Mouse (Mus musculus) liver, adult (tissue): ENCODE measurements around the gene Mef2a.

Experiments
- GATA4 ChIP-seq: IDR thresholded peaks from 2 replicates; pipeline ENCODE4 v1.6.1; 2014; ENCODE audit warnings: mild to moderate bottlenecking, low read length; ENCODE audit not compliant: insufficient replicate concordance

Gene Mef2a

GRCm38 (mm10) chr7:67234797-67235196 is 137.9 kb downstream of the Mef2a start:
- TF ChIP-seq GATA4 = no peak

DNA sequence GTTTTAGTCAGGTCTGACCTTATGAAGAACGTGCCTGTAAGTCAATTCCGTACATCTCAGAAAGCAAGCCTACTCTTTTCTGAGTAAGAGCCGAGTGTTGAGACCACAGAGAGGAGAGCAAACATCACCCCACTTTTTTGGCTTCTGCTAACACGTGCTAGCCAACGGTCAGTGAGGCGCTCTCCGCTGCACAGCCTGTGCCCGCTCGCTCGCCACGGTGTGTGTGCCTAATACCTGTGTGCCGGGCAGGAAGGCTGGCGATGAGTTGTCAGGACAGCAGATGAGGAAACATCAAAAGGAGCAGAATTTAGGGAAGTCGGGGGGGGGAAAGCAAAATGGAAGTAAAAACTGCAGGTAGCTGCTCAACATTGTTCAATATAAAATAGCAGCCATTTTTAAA is 140.2 kb downstream of the Mef2a start:
- TF ChIP-seq GATA4 = no peak

GRCm38 (mm10) chr7:67230640-67231140 is 142.0 kb downstream of the Mef2a start:
- no peak for TF ChIP-seq GATA4

GRCm38 (mm10) chr7:67230221-67230620 is 142.4 kb downstream of the Mef2a start:
- TF ChIP-seq GATA4 = no peak

- TF ChIP-seq GATA4 = no peak
These were observed 143.0 kb downstream of the Mef2a start for GRCm38 (mm10) chr7:67229701-67230100.

DNA sequence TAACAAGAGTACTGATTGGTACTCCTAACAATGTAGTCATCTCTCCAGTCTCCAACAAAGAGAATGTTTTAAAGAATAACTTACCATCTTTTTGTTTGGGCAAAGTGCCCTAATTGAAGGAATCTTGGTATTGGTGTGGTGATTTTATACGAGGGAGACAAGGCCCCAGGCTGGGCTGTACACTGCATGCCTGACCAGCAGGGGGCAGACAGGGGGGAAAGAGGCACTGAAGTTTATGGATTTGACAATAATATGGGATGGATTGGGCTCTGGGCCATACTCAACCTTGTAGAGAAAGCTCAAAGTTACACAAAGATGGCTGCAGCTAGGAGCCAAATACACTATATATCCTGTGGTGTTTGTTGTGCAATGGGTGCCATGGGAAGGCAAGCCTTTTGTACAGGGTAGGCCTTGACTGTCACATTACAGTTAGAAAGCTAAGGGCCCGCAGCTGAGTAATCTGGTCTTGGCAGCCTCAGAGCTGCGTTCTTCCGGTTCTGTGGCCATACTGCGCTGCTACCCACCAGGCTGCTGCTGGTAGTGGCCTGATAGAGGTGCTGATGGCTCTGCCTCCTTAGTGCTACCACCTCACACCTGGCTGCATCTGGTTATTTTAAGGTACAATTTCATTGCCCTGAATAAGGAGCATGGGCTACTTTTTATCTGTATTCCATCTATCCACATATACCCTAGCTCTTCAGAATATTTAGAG is 143.6 kb downstream of the Mef2a start:
- TF ChIP-seq GATA4 = no peak

DNA sequence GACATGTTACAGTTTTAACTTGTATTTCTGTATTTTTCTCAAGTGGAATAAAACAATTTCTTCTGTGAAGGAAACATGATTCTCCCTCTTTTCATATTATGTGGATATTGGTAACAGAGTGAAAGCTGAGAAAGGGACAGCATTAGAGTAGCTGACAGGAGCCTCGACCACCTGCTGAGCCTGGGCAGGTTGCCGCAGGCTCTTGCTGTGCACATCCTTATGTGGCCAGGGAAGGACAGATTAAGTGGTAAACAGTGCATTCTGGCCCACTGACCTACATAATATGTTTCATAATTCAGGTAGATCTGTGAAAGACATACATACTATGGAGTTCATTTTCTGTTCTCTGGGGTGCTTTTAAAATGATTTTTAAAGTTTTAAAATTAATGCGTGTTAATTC is 144.3 kb downstream of the Mef2a start:
- TF ChIP-seq GATA4 = no peak

DNA sequence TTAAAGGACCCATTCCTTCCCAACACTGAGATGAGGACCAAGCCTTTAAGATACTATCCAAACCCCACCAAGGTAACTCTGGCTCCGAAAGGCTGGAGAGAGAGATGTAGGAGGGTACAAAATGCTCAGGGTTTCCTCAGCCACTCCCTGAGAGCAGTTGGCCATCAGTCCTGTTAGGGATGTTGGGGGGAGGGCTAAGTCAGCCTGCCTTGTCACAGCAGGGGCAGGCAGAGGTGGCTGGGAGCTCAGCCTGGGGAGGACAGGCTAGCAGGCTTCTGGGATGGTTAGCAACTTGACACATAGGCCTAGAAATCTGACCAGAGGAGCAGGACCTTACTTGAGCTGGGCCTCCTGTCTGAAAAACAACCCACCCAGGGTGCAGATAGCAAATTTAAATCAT is 145.1 kb downstream of the Mef2a start:
- no peak for TF ChIP-seq GATA4

GRCm38 (mm10) chr7:67225943-67226625 is 146.6 kb downstream of the Mef2a start:
- TF ChIP-seq GATA4 = no peak

DNA sequence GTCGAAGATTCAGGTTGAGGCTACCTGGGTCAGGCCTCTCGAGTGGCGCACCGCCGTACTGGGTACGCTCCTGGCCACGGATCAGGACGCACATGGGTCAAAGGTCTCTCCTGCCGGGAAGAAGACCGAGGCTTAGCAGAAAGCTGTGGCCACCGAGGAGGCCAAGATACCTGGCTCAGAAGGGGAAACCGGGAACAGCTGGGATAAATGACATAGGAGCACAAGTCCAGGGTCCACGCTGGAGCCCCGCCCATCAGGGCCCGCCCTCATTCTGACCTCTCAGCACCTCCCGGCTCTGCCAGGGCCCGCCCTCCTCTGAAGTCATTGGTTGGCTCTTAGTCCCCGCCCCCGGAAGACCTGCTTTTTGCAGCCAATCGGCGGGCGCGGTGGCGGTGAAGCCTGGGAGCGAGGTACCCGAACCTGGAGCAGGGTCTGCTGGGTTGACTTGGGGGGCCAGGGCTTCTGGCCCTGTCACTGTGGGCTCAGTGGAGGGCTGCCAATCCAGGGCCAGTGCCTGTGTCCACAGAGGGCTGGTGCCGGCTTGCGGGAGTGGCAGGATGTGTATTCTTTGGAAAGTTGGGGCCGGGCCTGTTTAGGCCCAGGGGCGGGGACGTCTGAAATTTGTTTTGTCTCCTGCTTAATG is 150.3 kb downstream of the Mef2a start, which contains the start of gene Lysmd4:
Gene Lysmd4 (plus strand): TSS at position 325 of the 643 bp plus-strand sequence.
- no peak for TF ChIP-seq GATA4

- no peak for TF ChIP-seq GATA4
These were observed 155.6 kb downstream of the Mef2a start for GRCm38 (mm10) chr7:67217025-67217424.

GRCm38 (mm10) chr7:67216351-67216750 is 156.3 kb downstream of the Mef2a start:
- TF ChIP-seq GATA4 = peak; percentile 58; the same call in 1 of the 2 replicates

DNA sequence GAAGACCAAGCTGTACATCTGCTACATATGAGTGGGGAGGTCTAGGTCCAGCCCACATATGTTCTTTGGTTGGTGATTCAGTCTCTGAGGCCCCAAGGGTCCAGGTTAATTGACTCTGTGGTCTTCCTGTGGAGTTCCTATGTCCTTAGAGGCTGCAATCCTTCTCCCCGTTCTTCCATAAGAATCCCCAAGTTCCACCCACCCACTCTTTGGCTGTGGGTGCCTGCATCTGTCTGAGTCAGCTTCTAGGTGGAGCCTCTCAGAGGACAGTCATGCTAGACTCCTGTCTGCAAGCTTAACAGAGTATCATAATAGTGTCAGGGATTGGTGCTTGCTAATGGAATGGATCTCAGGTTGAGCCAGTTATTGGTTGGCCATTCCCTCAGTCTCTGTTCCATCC is 159.1 kb downstream of the Mef2a start:
- no peak for TF ChIP-seq GATA4

GRCm38 (mm10) chr7:67211971-67212370 is 160.7 kb downstream of the Mef2a start:
- TF ChIP-seq GATA4 = no peak

GRCm38 (mm10) chr7:67211341-67211740 is 161.3 kb downstream of the Mef2a start:
- no peak for TF ChIP-seq GATA4

- no peak for TF ChIP-seq GATA4
These were observed 162.4 kb downstream of the Mef2a start for GRCm38 (mm10) chr7:67210004-67210833.

GRCm38 (mm10) chr7:67208317-67208716 is 164.3 kb downstream of the Mef2a start:
- no peak for TF ChIP-seq GATA4
